ENCODE assay signal across 16 mouse cellular contexts in the genomic region with DNA sequence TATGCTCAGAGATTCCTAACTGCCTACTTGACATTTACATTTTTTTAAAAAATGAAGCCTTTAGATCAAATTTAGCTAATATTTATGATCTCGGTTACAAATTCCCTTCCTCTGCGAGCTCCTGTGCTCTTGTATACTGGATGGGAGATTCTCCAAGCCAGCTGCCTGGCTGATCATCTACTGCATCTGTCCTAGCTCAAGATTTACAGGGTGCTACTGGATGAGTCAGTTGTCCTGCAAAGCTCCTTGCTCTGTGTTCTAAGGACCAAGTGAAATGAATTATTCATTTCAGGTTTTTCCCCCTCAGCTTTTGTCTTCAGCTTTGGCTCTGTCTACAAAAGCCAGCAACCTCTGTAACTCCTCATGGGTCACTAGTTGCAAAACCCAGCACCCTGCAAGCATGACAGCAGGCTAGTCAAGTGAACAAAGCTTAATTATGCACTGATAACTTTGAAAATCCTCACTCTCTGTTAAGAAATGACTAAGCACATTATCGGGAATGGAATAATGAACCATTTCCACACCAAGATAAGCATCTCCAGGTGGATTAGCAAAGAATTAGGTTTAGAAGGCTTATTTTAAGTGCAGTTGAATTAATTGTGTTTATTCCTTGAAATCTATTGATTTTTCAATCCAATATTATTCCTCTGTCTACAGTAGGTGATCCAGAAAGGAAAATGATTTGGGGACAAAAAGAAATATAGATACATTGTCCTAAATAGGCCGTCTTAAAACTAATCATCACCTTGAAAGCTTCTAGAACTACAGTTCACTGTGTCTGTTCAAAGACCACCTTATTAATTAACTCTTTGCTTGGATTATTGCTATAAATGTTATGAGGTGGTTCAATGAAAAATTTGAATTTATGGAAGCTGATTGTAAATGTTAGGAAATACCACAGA.
A peak's percentile ranks its signal among the peaks of the same experiment; 100 is the strongest.
DNase-seq lines count a peak whose midpoint lies in the region; ATAC-seq and TF ChIP-seq lines count a peak whose summit lies in the region.
"Had no signal": no experiment of that assay in that cellular context is flagged by ENCODE, and none has a peak within 500 bp of the region (broad histone marks: within the 10 kb centered on the region; RNA-seq: fewer than 3 reads in every experiment).

No protein-coding gene starts in this region.

- H3K4me3 ChIP-seq in layer of hippocampus, adult 2 months: no peak overlapping the region
- H3K4me3 ChIP-seq in forebrain, embryonic 14.5 days (ENCODE audit: low read depth, low read length): no peak overlapping the region
- H3K4me3 ChIP-seq in embryonic facial prominence, embryonic 10.5 days: no peak overlapping the region
- H3K4me3 ChIP-seq: erythroblast, embryonic 14.5 days; gastrocnemius, adult 2 months; intestine, embryonic 15.5 days; liver, embryonic 15.5 days; myocyte had no signal

- 35% methylated on average over 4 of the region's 4 CpGs for WGBS in forebrain, embryonic 14.5 days
- WGBS in embryonic facial prominence, embryonic 10.5 days: 67% methylated on average over 4 of the region's 4 CpGs

- no peak for TF ChIP-seq CTCF in layer of hippocampus, adult 2 months (conservative IDR thresholded peaks at IDR 0.05)

- no peak for DNase-seq in layer of hippocampus, adult 2 months (ENCODE audit: low spot score in 2 of 2)
- no peak for DNase-seq in layer of hippocampus, postnatal 14 days (ENCODE audit: low spot score in 2 of 2)
- peak; percentile 47 for DNase-seq in brain, adult 2 months (ENCODE audit: low read depth, low spot score)
- DNase-seq in forebrain, embryonic 14.5 days (ENCODE audit: low spot score): peak; percentile 30
- peak; percentile 54 for DNase-seq in retina, embryonic 14.5 days (ENCODE audit: low spot score)
- DNase-seq in embryonic facial prominence, embryonic 10.5 days (ENCODE audit: low spot score): no peak
- DNase-seq in gastrocnemius, postnatal 25 days: no peak
- DNase-seq: cerebellum, adult 11-12 months; gastrocnemius, adult 2 months; heart, postnatal 14 days; left cerebral cortex, postnatal 4 days had no signal

- ATAC-seq in forebrain, embryonic 14.5 days: peak; percentile 40; the same call in 1 of the 2 replicates
- ATAC-seq: intestine, embryonic 15.5 days had no signal

- H3K27ac ChIP-seq in layer of hippocampus, adult 2 months: 0 out of 2 replicates have a peak overlapping the region, but pooled peaks have one; percentile 6
- H3K27ac ChIP-seq in forebrain, embryonic 14.5 days (ENCODE audit: low read depth, low read length): no peak overlapping the region
- H3K27ac ChIP-seq in embryonic facial prominence, embryonic 10.5 days (replicated peaks): no peak overlapping the region
- H3K27ac ChIP-seq: gastrocnemius, adult 2 months; intestine, embryonic 15.5 days; kidney, postnatal 0 days; liver, embryonic 15.5 days had no signal

- no peaks in the 10 kb centered on the region for H3K4me1 ChIP-seq in forebrain, embryonic 14.5 days (ENCODE audit: control insufficient read depth, insufficient read depth, low read length)
- H3K4me1 ChIP-seq in embryonic facial prominence, embryonic 10.5 days: no peaks in the 10 kb centered on the region
- H3K4me1 ChIP-seq: intestine, embryonic 15.5 days; liver, embryonic 15.5 days had no signal

- no peaks in the 10 kb centered on the region for H3K9me3 ChIP-seq in forebrain, embryonic 14.5 days (replicated peaks; ENCODE audit: control insufficient read depth, low read length)
- H3K9me3 ChIP-seq in embryonic facial prominence, embryonic 10.5 days: no peaks in the 10 kb centered on the region
- H3K9me3 ChIP-seq: intestine, embryonic 15.5 days; liver, embryonic 15.5 days had no signal

- no peaks in the 10 kb centered on the region for H3K27me3 ChIP-seq in forebrain, embryonic 14.5 days (replicated peaks; ENCODE audit: control insufficient read depth, insufficient read depth, low read length)
- H3K27me3 ChIP-seq in embryonic facial prominence, embryonic 10.5 days (replicated peaks; ENCODE audit: low read depth, poor library complexity, severe bottlenecking): no peaks in the 10 kb centered on the region
- H3K27me3 ChIP-seq: intestine, embryonic 15.5 days; liver, embryonic 15.5 days had no signal

- no peak overlapping the region for H3K9ac ChIP-seq in forebrain, embryonic 14.5 days (ENCODE audit: low read length)
- H3K9ac ChIP-seq: intestine, embryonic 15.5 days; liver, embryonic 15.5 days had no signal

- H3K4me2 ChIP-seq in forebrain, embryonic 14.5 days (ENCODE audit: low read length): no peak overlapping the region
- H3K4me2 ChIP-seq: intestine, embryonic 15.5 days; liver, embryonic 15.5 days had no signal

- no peaks in the 10 kb centered on the region for H3K36me3 ChIP-seq in forebrain, embryonic 14.5 days (ENCODE audit: control insufficient read depth, insufficient read depth, low read length)
- H3K36me3 ChIP-seq in embryonic facial prominence, embryonic 10.5 days (replicated peaks): no peaks in the 10 kb centered on the region
- H3K36me3 ChIP-seq: intestine, embryonic 15.5 days; liver, embryonic 15.5 days had no signal

Comparison
In these comparisons a context has a peak if more than half of its experiments do, and no peak if none do; other contexts are left out.
1. DNase-seq: peak in brain, adult 2 months (single experiment), forebrain, embryonic 14.5 days (single experiment) and retina, embryonic 14.5 days (single experiment); none in layer of hippocampus, adult 2 months (0 of 2), layer of hippocampus, postnatal 14 days (0 of 2), embryonic facial prominence, embryonic 10.5 days (single experiment) and gastrocnemius, postnatal 25 days (single experiment).